Mouse (Mus musculus) monocyte, adult 2 months (primary cell): ENCODE results near the gene Skp2.

ENCODE experiments used
- DNase-seq, 2 experiments: peaks; one replicate each; pipeline ENCODE4 v3.0.0; 2022; ENCODE audit warnings: low spot score in 2 of 2, low read depth in 1 of 2

Skp2 gene

GRCm38 (mm10) chr15:9078481-9079300 lies 76.5 kb downstream of the Skp2 start:
- DNase-seq: no peak

GRCm38 (mm10) chr15:9075608-9076200 lies 79.5 kb downstream of the Skp2 start:
- DNase-seq: no peak

- no peak for DNase-seq
Measured at GRCm38 (mm10) chr15:9074671-9075070, 80.6 kb downstream of the Skp2 start.

GRCm38 (mm10) chr15:9074139-9074538 lies 81.1 kb downstream of the Skp2 start:
- no peak for DNase-seq

GRCm38 (mm10) chr15:9073684-9074083 lies 81.5 kb downstream of the Skp2 start:
- no peak for DNase-seq

- no peak for DNase-seq
Measured at GRCm38 (mm10) chr15:9073067-9073608, 82.1 kb downstream of the Skp2 start.

- no peak for DNase-seq
Measured at GRCm38 (mm10) chr15:9072630-9073029, 82.6 kb downstream of the Skp2 start.

- DNase-seq: peak in 1 of 2 experiments; percentile 14
Measured at GRCm38 (mm10) chr15:9071556-9072544, 83.4 kb downstream of the Skp2 start.

GRCm38 (mm10) chr15:9070912-9071555 lies 84.2 kb downstream of the Skp2 start, which contains the start of gene Nadk2:
TSS of gene Nadk2 (plus strand) at chr15:9071260.
- DNase-seq: peak; percentile 93 to 95

GRCm38 (mm10) chr15:9070353-9070752 lies 84.9 kb downstream of the Skp2 start:
- DNase-seq: no peak

GRCm38 (mm10) chr15:9068881-9069280 lies 86.3 kb downstream of the Skp2 start:
- no peak for DNase-seq
